Mouse (Mus musculus) ovary, adult 2 months (tissue): ENCODE measurements around the gene Pla2g2d. TPM values are rescaled to one million over a fixed set of nuclear protein-coding genes. Genes with fewer than 3 reads are reported as not detected.

Source experiments
- polyA plus RNA-seq: library from polyadenylated mRNA; depleted of rRNA; stranded (reverse); fragments of >200 nt; gene quantifications from 2 replicates; pipeline ENCODE4 v1.2.3, GENCODE M21; 2012; rRNA removed

Gene Pla2g2d
- 1.7 and 3.4 TPM in 2 replicates for polyA plus RNA-seq

DNA sequence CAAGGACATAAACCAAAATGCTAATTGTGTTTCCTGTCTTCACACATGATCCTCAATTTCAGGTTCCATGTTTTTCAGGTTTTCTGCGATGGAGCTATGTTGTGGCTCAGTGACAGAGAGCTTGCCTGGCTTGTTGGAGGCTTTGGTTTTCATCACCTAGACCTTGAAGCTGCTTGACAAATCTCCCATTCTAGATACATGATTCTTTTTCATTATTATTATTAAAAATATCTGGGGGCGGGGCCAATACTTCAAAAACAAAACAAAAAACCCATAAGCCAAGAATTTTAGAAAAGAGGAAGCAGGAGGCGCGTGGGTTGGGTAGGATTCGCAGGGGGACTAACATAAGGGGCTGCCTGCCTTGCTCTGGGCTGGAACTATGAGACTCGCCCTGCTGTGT lies at the start of gene Pla2g2d:
Gene Pla2g2d (plus strand): TSS at position 301 of the 400 bp plus-strand sequence.

DNA sequence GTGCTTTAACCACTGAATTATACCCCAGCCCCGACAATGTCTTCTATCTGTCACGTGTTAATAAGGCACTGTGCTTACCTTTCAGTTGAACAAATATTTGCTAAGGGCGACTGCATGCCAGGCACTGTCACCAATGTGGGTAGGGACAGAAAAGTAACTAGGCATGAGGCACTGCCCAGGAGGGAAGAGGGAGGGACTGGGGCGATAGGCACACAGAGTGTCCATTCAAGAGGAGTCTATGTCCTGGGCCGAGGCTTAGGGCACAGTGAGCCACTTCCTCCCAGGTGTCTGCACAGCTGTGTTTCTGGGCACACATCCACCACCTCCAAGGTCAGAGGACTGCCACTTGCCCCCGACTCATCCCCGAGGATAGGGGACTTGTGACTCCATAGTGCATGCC lies 38.5 kb upstream of the Pla2g2d start, which contains the start of gene Ubxn10:
Gene Ubxn10 (minus strand): TSS at position 137 of the 400 bp plus-strand sequence.

GRCm38 (mm10) chr4:138757416-138757815 lies 18.1 kb upstream of the Pla2g2d start, which contains the start of gene Pla2g2f:
Gene Pla2g2f, minus strand, starts transcription at chr4:138757626.

Other genes starting within 250 kb of the Pla2g2d start
- 0.80 and 1.6 TPM in 2 replicates for gene Vwa5b1, start 139.9 kb upstream of the Pla2g2d start, polyA plus RNA-seq
- 0.39 and 0.51 TPM in 2 replicates for gene Pla2g2c, start 50.9 kb upstream of the Pla2g2d start, polyA plus RNA-seq
- 34.1 and 38.5 TPM in 2 replicates for gene Ubxn10, start 38.6 kb upstream of the Pla2g2d start, polyA plus RNA-seq
- gene Pla2g2f, start 18.1 kb upstream of the Pla2g2d start, polyA plus RNA-seq, result 0.71 and 0.74 TPM in 2 replicates
- gene Pla2g5, start 87.7 kb downstream of the Pla2g2d start, polyA plus RNA-seq, result 73.1 and 95.7 TPM in 2 replicates
- 0.38 and 0.68 TPM in 2 replicates for gene Gm13030, start 98.2 kb downstream of the Pla2g2d start, polyA plus RNA-seq
- gene Pla2g2e, start 102.2 kb downstream of the Pla2g2d start, polyA plus RNA-seq, result 2.1 and 4.8 TPM in 2 replicates
- 8.2 and 9.4 TPM in 2 replicates for gene Otud3, start 138.2 kb downstream of the Pla2g2d start, polyA plus RNA-seq
- 5.7 and 9.0 TPM in 2 replicates for gene Rnf186, start 191.4 kb downstream of the Pla2g2d start, polyA plus RNA-seq
- gene Tmco4, start 197.2 kb downstream of the Pla2g2d start, polyA plus RNA-seq, result 12.2 and 13.1 TPM in 2 replicates